Mouse (Mus musculus) layer of hippocampus, adult 9-10 months (tissue): Measurements from ENCODE around the gene Cpne5.

Source experiments
- DNase-seq: peaks from one replicate; pipeline ENCODE4 v3.0.0; 2022; ENCODE audit warnings: low spot score

Cpne5 gene

DNA sequence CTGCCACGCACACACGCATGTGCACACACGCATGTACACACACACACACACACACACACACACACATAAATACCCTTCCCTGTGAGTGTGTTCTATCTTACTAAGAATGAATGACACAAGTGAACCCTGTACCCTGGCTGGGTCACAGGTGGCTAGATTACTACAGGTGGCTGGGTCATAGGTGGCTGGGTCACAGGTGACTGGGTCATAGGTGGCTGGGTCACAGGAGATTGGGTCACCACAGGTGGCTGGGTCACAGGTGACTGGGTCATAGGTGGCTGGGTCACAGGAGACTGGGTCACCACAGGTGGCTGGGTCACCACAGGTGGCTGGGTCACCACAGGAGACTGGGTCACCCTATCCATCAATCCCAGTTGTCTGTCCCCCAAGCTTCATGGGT lies 27.9 kb downstream of the Cpne5 start:
- no peak for DNase-seq

DNA sequence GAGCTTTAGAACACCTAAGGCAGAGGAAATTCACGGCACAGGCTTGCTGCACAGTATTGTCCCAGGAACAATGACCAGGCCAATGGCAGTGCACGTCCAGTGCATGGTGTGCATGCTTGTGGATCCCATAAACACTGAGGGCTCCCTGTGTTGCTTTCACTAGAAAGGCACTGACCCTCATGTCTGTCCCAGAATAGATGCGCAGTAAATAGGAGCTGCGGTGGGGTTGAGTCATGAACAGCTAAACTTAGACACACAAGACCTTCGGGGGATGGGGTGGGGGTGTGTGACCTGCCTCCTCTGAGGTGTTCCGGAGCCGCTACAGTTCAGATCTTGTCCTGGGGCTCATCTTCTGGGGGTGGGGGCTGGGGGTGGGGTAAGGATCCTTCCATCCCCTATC lies 31.9 kb downstream of the Cpne5 start:
- no peak for DNase-seq

DNA sequence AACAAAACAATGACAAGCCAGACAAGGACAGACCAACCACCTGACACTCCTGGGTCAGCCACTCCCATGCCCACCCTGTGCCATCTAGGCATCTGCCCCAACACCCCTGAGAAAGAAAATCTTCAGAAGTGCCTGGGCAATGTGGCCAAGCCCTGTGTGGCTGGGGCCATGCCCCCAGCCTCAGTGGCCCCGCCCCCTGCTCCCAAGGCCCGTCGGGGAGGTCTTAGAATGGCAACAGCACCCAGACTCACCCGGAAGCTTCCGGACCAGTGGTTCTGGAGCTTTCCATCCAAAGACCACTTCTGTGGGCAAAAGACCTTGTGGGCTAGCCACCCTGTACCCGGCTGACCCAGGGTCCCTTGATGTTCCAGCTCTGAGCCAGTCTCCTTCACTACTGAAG lies 35.4 kb downstream of the Cpne5 start:
- no peak for DNase-seq

DNA sequence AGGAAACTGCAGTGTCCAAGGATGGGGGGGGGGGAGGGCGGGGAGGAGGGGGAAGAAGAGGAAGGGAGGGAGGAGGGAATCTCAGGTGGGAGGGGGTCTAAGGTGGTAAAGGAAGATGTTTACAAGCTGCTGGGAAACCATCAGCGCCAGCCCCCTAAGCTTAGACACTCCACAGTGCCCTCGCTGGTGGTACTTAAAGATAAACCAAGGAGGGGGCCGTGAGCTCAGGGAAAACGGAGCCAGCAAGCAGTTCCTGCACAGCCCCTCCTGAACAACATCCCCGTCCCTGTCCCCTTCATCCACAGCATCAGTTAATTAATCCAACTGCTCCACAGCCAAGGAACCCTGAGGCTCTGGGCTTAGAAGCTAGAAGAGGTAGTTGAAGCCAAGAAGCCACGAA lies 38.1 kb downstream of the Cpne5 start:
- DNase-seq, result no peak

DNA sequence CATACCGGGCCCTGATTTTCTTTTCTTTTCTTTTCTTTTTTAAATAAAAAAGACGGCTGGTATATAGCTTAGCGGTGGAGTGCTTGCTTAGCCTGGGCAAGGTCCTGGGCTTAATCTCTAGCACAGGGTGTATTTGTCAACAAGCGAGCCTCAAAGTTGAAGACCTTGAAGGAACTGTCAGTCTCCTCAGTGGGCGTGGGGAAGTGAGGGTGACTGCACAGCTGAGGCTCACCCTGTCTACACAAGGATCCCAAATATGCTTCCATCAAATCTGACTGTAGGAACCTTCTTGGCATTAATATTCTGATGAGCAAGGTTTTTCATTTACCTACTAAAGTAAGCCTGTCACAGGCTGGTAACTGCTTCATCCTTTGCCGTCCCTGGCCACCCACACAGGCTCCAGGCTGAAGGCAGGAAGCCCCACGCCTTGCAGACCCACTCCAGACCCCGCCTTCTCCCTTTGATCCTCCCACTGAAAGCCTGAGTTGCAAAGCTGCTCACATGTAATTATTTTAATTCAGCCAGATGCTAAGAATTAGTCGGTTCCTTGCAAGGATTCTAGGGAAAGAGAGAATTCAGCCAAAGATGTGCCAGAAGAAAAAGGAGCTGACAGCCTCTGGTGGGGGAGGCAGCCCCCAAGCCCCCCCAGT lies 38.7 kb downstream of the Cpne5 start:
- no peak for DNase-seq

DNA sequence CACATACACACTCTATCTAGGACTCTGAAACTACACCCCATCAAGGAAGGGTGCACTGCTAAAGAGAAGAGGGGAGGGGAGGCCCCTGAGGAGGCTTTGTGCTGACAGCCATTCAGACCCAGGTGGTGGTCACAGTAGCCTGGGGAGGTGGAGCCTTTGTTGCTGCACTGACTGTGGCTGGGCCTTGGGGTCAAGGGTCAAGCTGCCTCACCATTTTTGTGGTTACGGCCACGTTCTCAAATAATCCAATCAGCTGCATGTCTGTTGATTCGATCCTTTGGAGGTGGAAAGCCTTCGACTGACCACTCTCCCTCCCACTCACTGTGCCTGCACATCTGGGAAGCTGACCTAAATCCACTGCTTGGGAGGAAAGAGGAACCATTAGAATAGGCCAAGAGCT lies 42.4 kb downstream of the Cpne5 start:
- no peak for DNase-seq

DNA sequence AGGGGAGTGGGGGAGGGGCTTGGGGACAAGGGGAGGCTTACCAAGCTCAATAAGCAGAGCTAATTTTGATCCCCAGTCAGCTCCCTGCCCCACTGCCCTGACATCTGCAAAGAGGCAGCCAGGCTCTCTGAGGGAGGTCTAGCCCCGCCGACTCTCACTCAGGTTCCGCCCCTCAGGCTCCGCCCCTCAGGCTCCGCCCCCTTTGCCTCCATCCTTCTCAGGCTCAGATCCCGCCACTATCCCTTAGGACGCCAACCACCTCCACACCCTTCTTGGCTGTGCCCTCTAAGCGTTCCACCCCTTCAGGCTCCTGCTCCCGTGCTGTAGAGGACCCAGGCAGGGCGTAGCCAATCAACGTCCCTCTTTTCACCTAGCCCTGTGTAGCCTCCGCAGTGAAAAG lies 49.0 kb downstream of the Cpne5 start:
- DNase-seq, result no peak

DNA sequence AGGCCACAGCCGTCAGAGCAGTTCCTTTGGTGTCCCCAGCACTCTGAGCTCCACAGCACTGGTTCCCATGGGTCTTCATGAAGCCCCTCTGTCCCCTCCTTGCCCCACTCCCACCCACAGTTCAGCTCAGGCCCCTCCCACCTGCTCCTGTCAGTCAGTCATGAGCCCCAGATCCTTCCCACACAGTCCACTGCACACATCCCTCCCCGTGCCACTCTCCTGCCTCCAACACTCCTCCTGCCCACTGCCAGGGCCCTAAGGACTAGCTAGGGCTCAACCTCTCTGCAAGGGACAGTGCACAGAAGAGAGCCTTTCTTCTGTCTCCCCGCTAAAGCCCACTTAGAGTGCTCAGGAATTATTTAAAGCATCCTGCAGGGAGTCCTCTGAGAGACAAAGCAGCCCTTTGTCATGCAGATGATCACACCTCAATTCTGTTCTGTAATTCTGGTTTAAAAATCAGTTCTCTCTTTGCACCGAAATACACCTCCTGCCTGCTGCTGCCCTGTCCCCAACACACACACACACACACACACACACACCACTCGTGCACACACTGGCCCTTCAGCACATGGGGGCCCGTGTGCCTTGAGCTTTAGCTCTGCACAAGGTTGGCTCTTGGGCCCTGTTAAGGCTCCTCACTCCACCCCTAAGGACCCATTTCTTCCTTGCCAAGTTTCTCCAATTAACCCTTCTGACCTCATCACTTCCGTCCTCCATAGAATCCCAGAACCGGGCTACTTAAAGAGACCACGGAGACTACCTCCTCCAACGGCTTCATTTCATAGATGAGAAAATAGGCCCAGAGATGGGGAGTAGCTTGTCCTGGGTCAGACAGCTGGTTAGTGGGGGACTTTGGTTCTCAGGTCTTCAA lies 50.7 kb downstream of the Cpne5 start:
- no peak for DNase-seq

DNA sequence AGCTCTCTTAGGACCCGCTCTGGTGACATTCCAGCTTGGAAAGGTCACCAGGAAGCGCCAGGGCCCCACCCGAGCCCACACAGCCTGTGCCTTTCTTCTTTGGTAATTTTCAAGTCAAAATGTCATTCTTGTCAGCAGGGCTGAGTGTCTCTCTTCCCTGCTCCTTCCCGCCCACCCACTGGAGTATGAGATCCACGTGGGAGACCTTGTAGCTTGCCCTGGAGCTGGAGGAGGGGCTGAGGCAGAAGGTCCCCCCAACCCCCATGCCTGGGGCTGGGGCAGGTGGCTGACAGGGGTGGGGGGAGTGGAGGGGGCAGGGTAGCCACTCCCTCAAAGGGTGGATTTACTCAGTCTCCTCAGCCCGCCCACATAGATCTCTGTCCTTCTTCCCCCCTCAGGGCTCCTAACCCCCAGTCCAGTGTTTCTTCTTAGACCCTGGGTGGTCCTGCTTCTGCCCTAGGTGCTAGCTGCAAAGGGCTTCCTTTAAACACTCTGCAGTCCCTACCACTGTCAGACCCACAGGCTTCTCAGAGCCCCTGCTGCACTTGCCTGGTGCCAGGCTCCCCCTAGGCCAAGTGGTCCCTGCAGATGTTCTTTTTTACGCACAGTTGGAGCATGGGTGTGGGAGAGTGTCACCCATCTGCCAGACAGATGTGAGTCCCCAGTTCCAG lies 52.5 kb downstream of the Cpne5 start:
- no peak for DNase-seq

DNA sequence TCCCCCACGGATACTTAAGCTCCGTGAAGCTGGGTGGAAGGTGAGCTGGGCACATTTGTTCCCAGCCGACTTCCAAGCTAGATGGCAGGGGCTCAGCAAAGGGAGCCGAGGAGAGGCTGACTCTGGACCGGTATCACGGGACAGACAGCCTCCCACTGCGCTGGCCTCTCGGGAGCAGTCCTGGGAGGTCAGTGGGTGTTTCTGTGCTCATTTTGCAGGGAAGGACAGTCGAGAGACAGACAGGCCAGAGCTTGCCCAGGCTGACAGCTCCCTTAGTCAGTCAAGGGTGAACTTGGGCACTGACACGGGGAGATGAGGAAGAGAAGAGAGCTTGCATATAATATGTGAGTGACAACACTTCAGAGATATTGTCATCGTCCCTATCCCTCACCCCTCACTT lies 54.8 kb downstream of the Cpne5 start:
- DNase-seq, result no peak

DNA sequence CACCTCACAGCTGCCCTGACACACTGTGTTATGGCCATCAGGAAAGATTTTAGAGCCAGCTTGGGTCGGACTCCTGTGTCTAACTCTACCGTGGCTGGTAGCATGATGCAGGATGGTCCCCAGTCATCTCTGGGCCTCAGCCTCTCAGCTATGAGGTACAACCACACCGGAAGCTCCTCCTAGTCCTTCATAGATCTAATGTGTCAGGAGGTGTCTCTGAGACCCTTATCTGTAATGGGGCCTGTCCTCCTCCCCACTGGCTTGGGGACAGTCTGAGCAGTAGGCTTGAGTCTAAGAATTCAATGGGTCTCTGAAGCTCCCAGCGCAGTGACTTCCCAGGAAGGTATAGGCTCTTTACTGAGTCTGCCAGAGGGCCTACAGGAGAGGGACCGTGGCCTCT lies 56.2 kb downstream of the Cpne5 start:
- DNase-seq, result no peak

DNA sequence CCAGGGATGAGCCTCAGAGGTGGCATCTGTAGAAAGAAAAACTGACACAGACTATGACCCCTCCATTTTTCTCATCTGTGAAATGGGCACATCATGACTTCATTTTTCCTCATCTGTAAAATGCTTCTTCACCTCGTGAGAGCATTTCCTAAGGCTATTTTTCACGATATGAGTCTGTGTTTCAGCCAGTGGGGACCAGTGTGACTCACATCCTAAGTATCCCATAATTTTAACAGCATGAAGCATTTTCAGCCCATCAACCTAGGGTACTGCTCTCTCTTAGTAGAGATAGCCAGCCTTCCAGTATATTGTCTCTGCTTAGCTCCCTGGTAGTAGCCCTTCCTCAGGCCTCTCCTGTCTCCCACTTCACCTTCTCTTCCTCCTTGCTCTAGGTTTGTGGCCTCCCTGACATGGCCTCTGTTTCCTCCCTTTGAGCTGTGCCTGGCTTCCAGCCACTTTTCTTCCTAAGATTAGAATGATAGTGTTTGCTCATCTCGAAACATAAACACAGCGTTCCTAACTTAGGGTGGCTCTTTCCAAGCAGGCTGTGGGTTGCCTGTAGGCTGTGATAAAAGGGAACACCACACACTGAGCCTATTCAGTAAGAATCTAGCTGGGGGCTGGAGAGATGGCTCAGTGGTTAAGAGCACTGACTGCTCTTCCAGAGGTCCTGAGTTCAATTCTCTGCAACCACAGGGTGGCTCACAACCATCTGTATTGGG lies 57.4 kb downstream of the Cpne5 start:
- DNase-seq, result no peak

DNA sequence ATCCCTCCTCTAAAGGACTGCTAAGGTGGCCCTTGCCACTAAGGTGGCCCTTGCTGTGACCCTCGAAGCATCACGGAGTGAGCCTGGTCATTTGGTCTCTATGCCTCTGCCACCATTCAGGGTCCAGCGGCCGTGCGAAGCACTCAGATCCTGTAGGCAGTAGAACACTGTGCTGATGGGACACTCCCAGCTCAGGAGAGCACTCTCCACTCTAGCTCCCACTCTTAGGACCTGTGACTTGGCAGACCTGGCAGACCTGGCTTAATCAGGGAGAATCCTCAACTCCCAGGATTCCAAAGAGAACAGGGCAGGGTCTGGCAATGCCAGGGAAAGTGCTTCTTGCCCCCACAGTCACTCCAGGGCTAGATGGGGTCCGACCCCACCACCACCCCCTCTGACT lies 58.0 kb downstream of the Cpne5 start:
- DNase-seq, result no peak

DNA sequence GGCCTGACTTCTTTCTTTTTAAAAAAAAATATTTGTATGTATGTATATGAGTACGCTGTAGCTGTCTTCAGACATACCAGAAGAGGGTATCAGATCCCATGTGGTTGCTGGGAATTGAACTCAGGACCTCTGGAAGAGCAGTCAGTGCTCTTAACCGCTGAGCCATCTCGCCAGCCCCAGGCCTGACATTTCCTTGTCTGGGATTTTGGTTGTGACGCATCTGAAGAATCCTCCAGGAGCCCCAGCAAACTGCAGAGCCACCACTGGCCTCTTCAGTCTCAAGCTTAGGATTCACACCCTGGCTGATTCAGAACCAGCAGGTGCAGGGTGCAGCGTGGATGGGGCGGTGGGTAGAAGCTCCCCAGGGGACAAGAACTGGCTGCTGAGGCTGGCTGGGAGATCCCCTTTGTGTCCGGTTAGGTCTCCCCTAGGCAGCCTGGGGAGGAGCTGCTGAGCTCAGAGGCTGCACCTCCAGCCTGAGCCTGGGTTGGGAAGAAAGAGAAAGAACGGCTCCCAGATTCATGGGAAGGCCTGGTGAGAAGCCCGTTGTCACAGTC lies 59.4 kb downstream of the Cpne5 start:
- no peak for DNase-seq

DNA sequence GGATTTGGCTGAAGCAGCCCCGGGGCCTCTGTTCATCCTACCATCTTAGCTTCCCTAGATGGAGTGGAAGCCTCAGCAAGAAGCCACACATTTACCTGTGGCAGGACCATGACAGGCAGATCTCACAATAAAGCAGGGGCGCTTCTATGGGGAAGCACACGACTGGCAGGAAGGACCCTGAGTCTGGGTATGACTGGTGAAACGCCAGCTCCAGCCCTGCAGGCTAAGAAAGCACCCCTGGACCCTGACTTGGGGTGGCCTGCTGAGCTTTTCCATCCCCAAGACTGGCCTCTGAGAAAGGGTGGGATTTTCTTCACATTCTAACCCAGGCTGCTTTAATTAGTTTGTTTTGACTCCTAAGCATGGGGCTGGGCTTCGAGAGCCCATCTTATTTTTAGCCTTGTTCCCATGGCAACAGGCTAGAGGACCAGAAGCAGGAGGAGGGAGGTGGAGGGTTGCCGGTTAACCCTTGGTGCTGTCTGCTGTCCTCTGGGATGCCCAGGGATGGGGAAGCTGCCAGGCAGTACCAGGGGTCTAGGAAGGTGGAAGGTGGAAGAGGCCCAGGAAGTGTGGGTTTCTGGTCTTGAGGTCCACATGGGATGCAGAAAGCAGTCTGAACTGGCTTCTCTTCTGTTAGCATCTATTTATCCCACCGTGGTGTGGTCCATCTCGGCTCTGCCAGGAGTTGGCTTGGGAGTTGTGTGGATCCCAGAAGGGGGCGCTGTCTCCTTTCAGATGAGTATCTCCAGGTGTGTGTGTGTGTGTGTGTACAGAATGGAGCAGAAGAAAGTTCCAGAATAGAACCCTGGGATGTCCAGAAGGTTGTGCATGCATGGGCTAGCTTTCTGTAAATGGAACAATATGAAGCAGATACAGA lies 61.3 kb downstream of the Cpne5 start:
- DNase-seq, result peak; percentile 55

DNA sequence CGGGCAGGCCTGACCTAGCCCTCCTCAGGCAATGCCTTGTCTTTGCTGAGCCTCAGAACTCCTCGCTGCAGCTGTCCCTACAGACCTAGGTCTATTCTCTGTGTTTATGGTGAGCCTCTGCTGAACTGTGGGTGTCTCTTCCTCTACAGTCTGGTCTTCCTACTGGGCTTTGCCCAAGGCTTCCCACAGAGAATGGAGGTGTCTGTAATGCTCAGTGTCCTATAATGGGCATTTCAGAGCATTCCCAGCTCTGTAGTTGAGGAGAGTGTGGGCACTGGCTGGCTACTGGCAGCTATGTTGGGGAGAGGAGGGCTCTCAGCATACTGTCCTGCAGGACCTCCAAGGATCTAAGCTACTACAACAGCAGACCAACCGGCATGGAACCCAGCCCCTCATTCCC lies 62.3 kb downstream of the Cpne5 start:
- no peak for DNase-seq

DNA sequence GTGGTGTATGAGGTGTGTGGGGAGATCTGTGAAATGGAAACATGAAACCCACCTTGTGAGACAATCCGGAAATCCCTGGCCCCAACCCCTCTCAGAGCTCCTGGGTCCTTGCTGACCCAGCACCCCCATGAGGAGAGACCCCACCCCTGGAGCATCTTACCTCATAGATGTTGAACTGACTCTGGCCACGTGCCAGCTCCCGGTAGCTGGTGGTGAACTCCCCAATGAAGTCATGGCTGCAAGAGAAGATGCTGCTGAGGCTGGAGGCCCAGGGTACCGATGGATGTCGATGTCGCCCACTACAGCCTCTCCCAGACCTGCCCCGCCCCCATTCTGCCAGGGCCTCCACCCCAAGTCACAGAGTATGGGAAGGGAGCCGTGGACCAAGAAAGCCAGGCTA lies 64.8 kb downstream of the Cpne5 start:
- no peak for DNase-seq

DNA sequence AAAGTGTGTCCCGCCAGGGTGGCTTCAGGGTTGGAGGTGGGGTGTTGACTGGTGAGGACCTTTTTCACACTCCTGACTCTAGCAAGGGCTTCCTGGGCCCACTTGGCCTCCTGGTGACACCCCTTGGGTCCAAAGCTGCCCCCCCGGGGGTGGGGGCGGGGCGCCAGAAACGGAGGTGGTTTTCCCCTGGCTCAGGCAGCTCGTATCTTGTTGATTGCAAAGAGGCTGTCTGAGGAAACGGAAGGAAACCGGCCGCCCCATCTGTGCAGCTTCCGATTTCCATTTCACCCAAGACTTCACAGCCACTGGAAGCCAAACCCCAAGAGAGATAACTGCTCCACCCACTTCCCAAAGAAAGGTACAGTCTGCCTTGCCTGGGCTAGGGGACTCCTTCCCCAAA lies 65.9 kb downstream of the Cpne5 start:
- no peak for DNase-seq

DNA sequence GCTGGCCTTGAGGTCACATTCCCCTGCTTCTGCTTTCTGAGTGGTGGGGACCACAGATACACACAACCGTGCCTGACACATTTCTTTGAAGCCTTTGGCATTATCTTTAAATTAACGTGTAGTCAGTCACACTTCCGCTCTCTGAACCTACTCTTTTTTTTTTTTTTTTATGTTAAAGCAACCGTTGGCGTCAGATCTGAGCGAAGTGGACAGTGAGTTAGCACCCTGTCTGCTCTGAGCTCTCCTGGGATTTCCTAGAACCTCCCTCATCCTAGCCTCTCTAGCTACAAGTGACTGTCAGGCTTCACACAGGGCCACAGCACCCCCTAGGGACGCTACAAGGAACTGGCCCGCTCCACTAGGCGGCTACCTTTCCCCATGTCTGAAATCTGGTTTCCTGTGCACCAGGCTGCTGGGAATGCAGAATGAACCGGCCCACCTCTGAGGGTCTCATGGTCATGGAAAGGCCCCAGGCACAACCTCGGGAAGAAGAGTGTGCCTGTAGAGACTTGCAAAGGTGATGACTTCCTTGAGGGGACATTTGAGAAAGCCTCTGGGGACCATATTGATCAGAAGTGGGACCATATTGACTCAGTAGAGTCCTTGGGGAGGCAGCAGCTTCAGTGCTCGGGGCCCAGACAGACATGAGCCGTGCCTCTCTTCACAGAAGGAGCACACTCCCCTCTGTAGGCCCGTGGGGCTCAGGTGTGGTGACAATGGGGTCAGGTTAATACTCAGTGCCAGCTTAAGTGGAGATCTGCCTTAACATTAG lies 66.8 kb downstream of the Cpne5 start:
- DNase-seq, result peak; percentile 76

DNA sequence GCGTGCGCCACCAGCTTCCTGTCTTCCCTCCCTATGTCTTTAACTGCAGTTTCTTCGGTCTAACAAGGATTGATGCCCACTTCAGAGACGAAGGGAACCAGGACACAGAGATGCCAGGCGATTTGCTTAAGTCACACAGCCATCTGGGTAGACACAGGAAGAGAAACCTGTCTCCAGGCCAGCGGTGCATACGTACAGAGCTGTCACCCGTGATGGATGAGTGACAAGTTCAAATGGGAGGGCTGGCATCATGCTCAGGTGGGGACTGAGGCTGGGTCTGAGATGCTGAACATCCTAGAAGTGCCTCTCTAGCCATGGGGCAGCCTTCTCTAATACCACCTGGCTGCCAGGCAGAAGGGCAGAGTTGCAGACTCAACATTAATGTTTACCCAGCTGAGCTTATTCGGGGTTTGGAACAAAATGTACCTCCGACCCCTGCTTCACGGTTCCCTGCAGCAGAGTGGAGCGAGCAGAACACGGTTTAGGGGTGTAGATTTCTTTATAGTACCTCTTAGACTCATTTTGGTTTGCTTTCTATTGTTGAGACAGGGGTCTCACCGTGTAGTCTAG lies 67.5 kb downstream of the Cpne5 start:
- DNase-seq, result no peak
